Mouse (Mus musculus) urinary bladder, postnatal 14 days (tissue): ENCODE measurements at regions not wholly inside any gene's neighbourhood (a gene's known extent, or its start where the extent isn't known, plus 50 kb on each side); places are given as distances from the start of the nearest gene placed in this dataset.

Experiments
- DNase-seq: peaks from one replicate; pipeline ENCODE4 v3.0.0; 2021; ENCODE audit warnings: low spot score

- DNase-seq = no peak
Measured at GRCm38 (mm10) chr12:28380203-28380602, 172.0 kb downstream of the Dcdc2c start.

- DNase-seq = no peak
Measured at GRCm38 (mm10) chr12:28377968-28378367, 174.2 kb downstream of the Dcdc2c start.

GRCm38 (mm10) chr12:28377373-28377772, 174.8 kb downstream of the Dcdc2c start:
- DNase-seq = no peak

- no peak for DNase-seq
Measured at GRCm38 (mm10) chr12:28376770-28377169, 175.4 kb downstream of the Dcdc2c start.

GRCm38 (mm10) chr12:28365304-28365703, 186.9 kb downstream of the Dcdc2c start:
- no peak for DNase-seq

GRCm38 (mm10) chr12:28358737-28359333, 193.4 kb downstream of the Dcdc2c start:
- DNase-seq = no peak

GRCm38 (mm10) chr12:28357764-28358163, 194.4 kb downstream of the Dcdc2c start:
- DNase-seq = no peak

GRCm38 (mm10) chr12:28353140-28353539, 199.1 kb downstream of the Dcdc2c start:
- DNase-seq = peak; percentile 11

GRCm38 (mm10) chr12:28352571-28352970, 199.6 kb downstream of the Dcdc2c start:
- no peak for DNase-seq

GRCm38 (mm10) chr12:28342735-28343134, 209.5 kb downstream of the Dcdc2c start:
- no peak for DNase-seq

- DNase-seq = no peak
Measured at GRCm38 (mm10) chr12:28332591-28332990, 219.6 kb downstream of the Dcdc2c start.

- no peak for DNase-seq
Measured at GRCm38 (mm10) chr12:28331843-28332242, 220.4 kb downstream of the Dcdc2c start.

- DNase-seq = no peak
Measured at GRCm38 (mm10) chr12:28323659-28324058, 228.5 kb downstream of the Dcdc2c start.

- no peak for DNase-seq
Measured at GRCm38 (mm10) chr12:28309226-28309625, 243.0 kb downstream of the Dcdc2c start.

GRCm38 (mm10) chr12:28302038-28302581, 250.1 kb downstream of the Dcdc2c start:
- no peak for DNase-seq

GRCm38 (mm10) chr12:28288376-28288896, 263.8 kb downstream of the Dcdc2c start:
- DNase-seq = no peak

GRCm38 (mm10) chr12:28255524-28255923, 296.7 kb downstream of the Dcdc2c start:
- no peak for DNase-seq

GRCm38 (mm10) chr12:28250526-28250925, 301.7 kb downstream of the Dcdc2c start:
- no peak for DNase-seq

- DNase-seq = peak; percentile 47
Measured at GRCm38 (mm10) chr12:28248749-28249148, 303.4 kb downstream of the Dcdc2c start.

GRCm38 (mm10) chr12:28248287-28248686, 303.9 kb downstream of the Dcdc2c start:
- no peak for DNase-seq

- no peak for DNase-seq
Measured at GRCm38 (mm10) chr12:28238016-28238415, 314.2 kb downstream of the Dcdc2c start.

GRCm38 (mm10) chr12:28237041-28237440, 315.2 kb downstream of the Dcdc2c start:
- no peak for DNase-seq

GRCm38 (mm10) chr12:28202847-28203246, 349.4 kb downstream of the Dcdc2c start:
- DNase-seq = no peak

GRCm38 (mm10) chr12:28186695-28187094, 365.5 kb downstream of the Dcdc2c start:
- DNase-seq = no peak
